Mouse (Mus musculus): ENCODE data around the gene Cdk2ap2.

DNA sequence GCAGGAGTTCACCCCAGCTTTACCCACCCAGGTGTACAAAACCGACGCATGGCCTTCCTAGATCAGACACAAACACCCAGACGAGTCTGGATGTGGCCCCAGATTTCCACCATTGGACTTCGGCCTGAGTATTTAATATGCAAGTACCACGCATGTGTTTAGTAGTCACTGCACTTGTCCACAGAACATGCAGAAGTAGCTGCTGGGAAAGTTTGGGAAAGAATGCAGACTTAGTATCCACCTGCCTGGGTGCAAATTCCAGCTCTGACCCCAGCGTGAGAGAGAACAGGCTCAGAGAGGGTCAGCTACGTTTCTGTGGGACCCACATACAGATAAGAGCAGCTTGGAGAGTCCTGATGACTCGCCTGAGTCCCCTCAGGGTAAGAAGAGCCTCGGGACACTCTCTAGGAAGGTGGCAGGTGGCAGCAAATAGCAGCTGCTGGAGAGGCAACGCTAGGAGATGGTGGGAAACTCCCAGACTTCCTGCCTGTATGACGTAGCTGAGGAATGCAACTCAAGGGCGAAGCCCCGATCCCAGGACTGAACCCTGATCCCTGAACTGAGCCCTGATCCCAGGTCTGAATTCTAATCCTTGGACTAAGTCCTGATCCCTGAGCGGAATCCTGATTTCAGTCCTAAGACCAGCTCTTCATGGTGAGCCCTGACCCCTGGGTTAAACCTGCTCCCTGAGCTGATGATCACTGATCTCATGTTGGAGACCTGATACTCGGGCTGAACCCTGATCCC, 40.9 kb upstream of the Cdk2ap2 start:
- TF ChIP-seq CTCF (IDR thresholded peaks at IDR 0.05; ENCODE audit: low read depth, low read length) = no peak
- no peak for TF ChIP-seq POLR2A (IDR thresholded peaks at IDR 0.05; ENCODE audit: extremely low read depth, insufficient read depth, low read length)
